Mouse (Mus musculus) liver, embryonic 14.5 days (tissue): Measurements from ENCODE around the gene Cntln. TPM values are rescaled to one million over a fixed set of nuclear protein-coding genes. Genes with fewer than 3 reads are reported as not detected.
A peak's percentile ranks its signal among the peaks of the same experiment; 100 is the strongest.

Source experiments
- ATAC-seq: fragments of 200-750 bp; cut with Nextera tagmentation; 2 replicates; pipeline ENCODE4 v1.8.0; 2017; ENCODE audit warnings: moderate number of reproducible peaks, mild to moderate bottlenecking, moderate library complexity; ENCODE audit not compliant: insufficient read depth
- DNase-seq, 3 experiments: peaks; one replicate each; pipeline ENCODE4 v3.0.0-alpha.2; 2012 to 2013; ENCODE audit warnings: low read depth in 3 of 3, low spot score in 3 of 3
- H3K27ac ChIP-seq: fragments of 300-500 bp; sonication (generic); 2 replicates; pipeline ENCODE4 v1.5.1; 2014; ENCODE audit warnings: moderate library complexity, mild to moderate bottlenecking, control low read depth, inconsistent platforms
- H3K27me3 ChIP-seq: fragments of 300-500 bp; sonication (generic); 2 replicates; pipeline ENCODE4 v1.6.1; 2014; ENCODE audit warnings: mild to moderate bottlenecking, low read length, moderate library complexity; ENCODE audit not compliant: control insufficient read depth, insufficient read depth
- H3K36me3 ChIP-seq: fragments of 300-500 bp; sonication (generic); replicated peaks from 2 replicates; pipeline ENCODE4 v1.6.1; 2014; ENCODE audit warnings: low read depth; ENCODE audit not compliant: control insufficient read depth, insufficient read depth
- H3K4me1 ChIP-seq, 2 experiments: fragments of 200-500 bp in 1 of 2; fragments of 300-500 bp in 1 of 2; sonication (generic) in 1 of 2; replicated peaks; 2 replicates each; pipeline ENCODE4 v1.6.1; 2012 to 2014; ENCODE audit warnings: antibody characterized with exemption in 1 of 2, inconsistent platforms in 1 of 2, low read length in 1 of 2; ENCODE audit not compliant: control insufficient read depth in 2 of 2, insufficient read depth in 2 of 2
- H3K4me2 ChIP-seq: fragments of 300-500 bp; sonication (generic); 2 replicates; pipeline ENCODE4 v1.6.1; 2014; ENCODE audit warnings: low read depth, mild to moderate bottlenecking, control low read depth, moderate library complexity
- H3K4me3 ChIP-seq, 2 experiments: fragments of 200-500 bp in 1 of 2; fragments of 300-500 bp in 1 of 2; sonication (generic) in 1 of 2; 2 replicates each; pipeline ENCODE4 v1.5.1; 2012 to 2014; ENCODE audit warnings: low read depth in 2 of 2, low read length in 2 of 2, mild to moderate bottlenecking in 2 of 2, control low read depth in 1 of 2, inconsistent platforms in 1 of 2, moderate library complexity in 1 of 2; ENCODE audit not compliant: insufficient read depth in 1 of 2
- H3K9ac ChIP-seq: fragments of 300-500 bp; sonication (generic); replicated peaks from 2 replicates; pipeline ENCODE4 v1.6.1; 2014; ENCODE audit warnings: mild to moderate bottlenecking, control low read depth, moderate library complexity
- H3K9me3 ChIP-seq: fragments of 300-500 bp; sonication (generic); 2 replicates; pipeline ENCODE4 v1.6.1; 2016; ENCODE audit warnings: low read length, mixed read lengths; ENCODE audit not compliant: control insufficient read depth
- CTCF ChIP-seq: IDR thresholded peaks from 2 replicates; pipeline ENCODE4 v1.5.1; 2016; ENCODE audit warnings: antibody characterized with exemption, low read depth, control low read depth
- EP300 ChIP-seq: IDR thresholded peaks from 2 replicates; pipeline ENCODE4 v1.6.1; 2016; ENCODE audit warnings: antibody characterized with exemption, low read depth
- WGBS: fragments of 180-500 bp; shearing (Covaris S2); extraction: QIAGEN DNeasy Blood & Tissue Kit; methylation state at CpG from one replicate; pipeline ENCODE4 v1.1.7; 2014; ENCODE audit not compliant: insufficient replicate concordance; 5-methylcytosine and 5-hydroxymethylcytosine counted together
- polyA plus RNA-seq, 2 experiments: library from polyadenylated mRNA; depleted of rRNA in 1 of 2; stranded (reverse) in 1 of 2; unstranded in 1 of 2; fragments of >200 nt; fragmentation: Nextera tagmentation in 1 of 2; extraction: Ambion mirVana in 1 of 2; gene quantifications; 2 replicates each; pipeline versions ENCODE4 v1.2.1 to v1.2.3; 2012 to 2014

The Cntln gene
- polyA plus RNA-seq (2012; rRNA removed) (1.1 and 1.7 TPM in 2 replicates), polyA plus RNA-seq (2014; fragmentation: Nextera tagmentation; extraction: Ambion mirVana) (1.5 and 1.6 TPM in 2 replicates)

DNA sequence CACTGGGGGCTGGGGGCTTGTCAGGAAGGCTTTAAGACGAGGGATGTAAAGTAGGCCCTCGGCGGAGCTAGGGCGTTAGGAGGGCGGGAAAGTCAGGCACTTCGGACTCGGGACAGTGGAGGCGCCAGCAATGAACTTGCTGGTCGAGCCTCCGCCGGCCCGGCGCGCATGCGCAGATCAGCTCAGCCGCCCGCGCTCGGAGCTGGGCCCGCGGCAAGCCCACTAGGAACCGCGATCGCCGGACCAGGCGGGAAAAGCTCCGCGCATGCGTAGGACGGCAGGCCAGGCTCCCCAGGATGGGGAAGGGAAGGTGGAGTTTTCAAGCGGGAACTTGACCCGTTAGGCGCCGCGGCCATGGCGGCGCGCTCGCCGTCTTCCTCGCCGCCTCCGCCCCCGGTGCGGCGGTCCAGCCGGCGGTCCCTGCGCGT is at the start of gene Cntln:
Gene Cntln, plus strand, starts transcription at position 199 of the 428 bp plus-strand sequence.
- DNase-seq (peak; percentile 46 to 51 (median 48)), ATAC-seq (peak; percentile 88)
- no peaks in the 10 kb centered on the region; the same call in 1 of the 2 replicates for H3K27me3 ChIP-seq
- no peak within 1 kb of the TSS for H3K27ac ChIP-seq
- H3K4me2 ChIP-seq, result peak within 1 kb of the TSS; percentile 70
- H3K36me3 ChIP-seq, result no peaks in the 10 kb centered on the region
- no peaks in the 10 kb centered on the region for H3K9me3 ChIP-seq
- peak within 1 kb of the TSS; percentile 58 for H3K9ac ChIP-seq
- peak within 1 kb of the TSS; percentile 61 to 63 for H3K4me3 ChIP-seq
- TF ChIP-seq CTCF (no peak), EP300 (no peak)
- under 1% methylated on average over 49 of the region's 50 CpGs for WGBS
- peaks cover 3 to 4% of the 10 kb centered on the region in 2 experiments; a peak in 1 of 4 replicates for H3K4me1 ChIP-seq

DNA sequence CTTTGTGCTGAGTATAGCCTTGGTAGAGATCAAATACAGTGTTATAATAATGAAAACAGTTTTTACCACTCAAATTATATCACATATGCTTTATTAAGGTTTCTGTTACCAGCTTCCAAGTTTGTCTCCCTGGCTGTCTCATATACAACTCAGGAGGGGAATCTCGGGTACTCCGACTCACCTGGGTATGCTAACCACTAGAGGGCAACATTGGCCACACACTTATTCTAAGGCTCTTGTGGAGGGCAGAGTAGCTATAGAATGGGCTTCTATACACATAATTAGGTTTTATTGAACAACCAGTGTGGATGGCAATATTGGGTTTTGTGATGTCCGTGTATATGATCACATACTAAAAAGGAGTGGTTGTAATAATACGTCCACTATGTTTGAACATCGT is 47.1 kb upstream of the Cntln start:
- 33% methylated on average over 5 of the region's 5 CpGs for WGBS
- Histone ChIP-seq H3K4me2 (no peak overlapping the region), H3K4me3 (no peak overlapping the region), H3K36me3 (no peaks in the 10 kb centered on the region), H3K27me3 (no peaks in the 10 kb centered on the region), H3K27ac (no peak overlapping the region), H3K9ac (no peak overlapping the region), H3K4me1 (no peaks in the 10 kb centered on the region), H3K9me3 (no peaks in the 10 kb centered on the region)
- peak in 1 of 3 experiments; percentile 7 for DNase-seq
- TF ChIP-seq EP300 (no peak), CTCF (peak; percentile 47)
- no peak for ATAC-seq

DNA sequence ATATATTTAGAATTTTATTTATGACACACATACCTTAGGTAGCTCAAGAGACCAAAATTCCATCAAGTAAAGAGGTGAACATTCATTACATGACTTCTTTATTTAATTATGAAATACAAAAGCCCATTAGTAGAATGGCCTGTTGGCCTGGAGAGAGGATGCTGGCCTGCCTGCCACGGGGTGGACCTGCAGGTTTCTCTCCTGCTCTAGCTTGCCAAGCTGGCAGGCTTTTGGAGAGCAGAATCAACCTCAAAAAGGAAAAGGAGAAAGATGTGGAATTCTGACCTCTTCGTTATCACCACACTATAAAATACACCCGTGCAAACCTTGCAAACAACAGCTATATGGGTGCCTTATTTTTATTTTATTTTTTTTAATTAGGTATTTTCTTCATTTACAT is 45.6 kb upstream of the Cntln start:
- no peak for DNase-seq
- no peaks in the 10 kb centered on the region for H3K36me3 ChIP-seq
- no peaks in the 10 kb centered on the region for H3K27me3 ChIP-seq
- no peaks in the 10 kb centered on the region for H3K4me1 ChIP-seq
- no peaks in the 10 kb centered on the region for H3K9me3 ChIP-seq
- no peak overlapping the region for H3K4me2 ChIP-seq
- ATAC-seq, result no peak
- H3K27ac ChIP-seq, result no peak overlapping the region
- TF ChIP-seq CTCF, result no peak
- TF ChIP-seq EP300, result no peak
- 62% methylated on average over 3 of the region's 3 CpGs for WGBS
- H3K9ac ChIP-seq, result no peak overlapping the region
- no peak overlapping the region for H3K4me3 ChIP-seq

DNA sequence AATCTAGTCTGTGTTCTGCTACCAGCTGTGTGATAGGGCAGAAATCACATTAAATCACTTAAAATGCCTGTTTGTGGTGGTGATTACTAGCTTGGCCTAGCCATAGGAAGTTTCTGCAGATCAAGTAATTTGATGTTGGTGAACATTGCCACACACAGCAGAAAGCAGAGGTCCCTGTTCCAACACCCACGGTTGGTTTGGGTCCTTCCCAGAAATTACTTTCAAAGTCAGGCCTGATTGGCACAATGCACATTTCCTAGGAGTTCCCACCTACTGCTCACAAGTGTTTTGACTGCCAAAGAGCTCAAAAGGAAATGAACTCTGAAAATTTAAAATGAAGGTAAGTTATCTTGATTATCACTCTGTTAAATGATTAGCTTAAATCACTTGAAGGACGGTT is 44.6 kb upstream of the Cntln start:
- no peaks in the 10 kb centered on the region for H3K4me1 ChIP-seq
- DNase-seq, result no peak
- H3K27me3 ChIP-seq, result no peaks in the 10 kb centered on the region
- no peak overlapping the region for H3K4me3 ChIP-seq
- TF ChIP-seq CTCF, result no peak
- no peak for TF ChIP-seq EP300
- 56% methylated on average over 2 of the region's 2 CpGs for WGBS
- H3K4me2 ChIP-seq, result no peak overlapping the region
- H3K36me3 ChIP-seq, result no peaks in the 10 kb centered on the region
- no peak for ATAC-seq
- H3K9ac ChIP-seq, result no peak overlapping the region
- no peaks in the 10 kb centered on the region for H3K9me3 ChIP-seq
- H3K27ac ChIP-seq, result no peak overlapping the region

DNA sequence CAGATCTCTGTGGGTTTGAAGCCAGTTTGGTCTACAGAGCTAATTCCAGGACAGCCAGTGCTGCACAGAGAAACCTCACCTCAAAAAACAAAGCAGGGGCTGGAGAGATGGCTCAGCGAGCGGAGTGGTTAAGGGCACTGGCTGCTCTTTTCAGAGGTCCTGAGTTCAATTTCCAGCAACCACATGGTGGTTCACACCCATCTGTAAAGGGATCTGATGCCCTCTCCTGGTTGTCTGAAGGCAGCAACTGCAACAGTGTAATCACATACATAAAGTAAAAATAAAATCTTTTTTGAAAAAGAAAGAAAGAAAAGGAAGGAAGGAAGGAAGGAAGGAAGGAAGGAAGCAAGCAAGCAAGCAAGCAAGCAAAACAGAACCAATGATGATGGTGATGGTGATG is 26.5 kb upstream of the Cntln start:
- Histone ChIP-seq H3K36me3 (no peaks in the 10 kb centered on the region), H3K4me3 (no peak overlapping the region), H3K4me2 (no peak overlapping the region), H3K9ac (no peak overlapping the region), H3K4me1 (no peaks in the 10 kb centered on the region), H3K9me3 (no peaks in the 10 kb centered on the region), H3K27ac (no peak overlapping the region), H3K27me3 (no peaks in the 10 kb centered on the region)
- DNase-seq, result no peak
- WGBS, result 56% methylated on average over 2 of the region's 2 CpGs
- TF ChIP-seq CTCF, result no peak
- no peak for TF ChIP-seq EP300
- no peak for ATAC-seq
